Mouse (Mus musculus) forebrain, embryonic 13.5 days (tissue): Measurements from ENCODE around the gene Prickle2. TPM values are rescaled to one million over a fixed set of nuclear protein-coding genes. Genes with fewer than 3 reads are reported as not detected.

Experiments used
- ATAC-seq: fragments of 200-750 bp; cut with Nextera tagmentation; 2 replicates; pipeline ENCODE4 v1.8.0; 2017
- H3K27ac ChIP-seq: fragments of 300-500 bp; sonication (generic); 2 replicates; pipeline ENCODE4 v1.5.1; 2015; ENCODE audit warnings: inconsistent platforms, mild to moderate bottlenecking, moderate library complexity
- H3K27me3 ChIP-seq: fragments of 300-500 bp; sonication (generic); 2 replicates; pipeline ENCODE4 v1.6.1; 2015; ENCODE audit warnings: mild to moderate bottlenecking, inconsistent platforms
- H3K36me3 ChIP-seq: fragments of 300-500 bp; sonication (generic); 2 replicates; pipeline ENCODE4 v1.6.1; 2015; ENCODE audit warnings: mild to moderate bottlenecking, inconsistent platforms; ENCODE audit not compliant: poor library complexity, severe bottlenecking
- H3K4me1 ChIP-seq: fragments of 300-500 bp; sonication (generic); 2 replicates; pipeline ENCODE4 v1.6.1; 2015; ENCODE audit warnings: inconsistent platforms
- H3K4me2 ChIP-seq: fragments of 300-500 bp; sonication (generic); 2 replicates; pipeline ENCODE4 v1.6.1; 2015; ENCODE audit warnings: inconsistent platforms, mild to moderate bottlenecking, moderate library complexity
- H3K4me3 ChIP-seq: fragments of 300-500 bp; sonication (generic); 2 replicates; pipeline ENCODE4 v1.5.1; 2015; ENCODE audit warnings: mild to moderate bottlenecking, inconsistent platforms
- H3K9ac ChIP-seq: fragments of 300-500 bp; sonication (generic); 2 replicates; pipeline ENCODE4 v1.6.1; 2015; ENCODE audit warnings: mild to moderate bottlenecking, inconsistent platforms
- H3K9me3 ChIP-seq: fragments of 300-500 bp; sonication (generic); replicated peaks from 2 replicates; pipeline ENCODE4 v1.6.1; 2016; ENCODE audit warnings: inconsistent platforms
- WGBS: fragments of 180-500 bp; shearing (Covaris S2); methylation state at CpG from one replicate; pipeline ENCODE4 v1.1.7; 2015; 5-methylcytosine and 5-hydroxymethylcytosine counted together
- polyA plus RNA-seq: library from polyadenylated mRNA; unstranded; fragments of >200 nt; fragmentation: Nextera tagmentation; extraction: Ambion mirVana; gene quantifications from 2 replicates; pipeline ENCODE4 v1.2.1, GENCODE M21; 2015

Prickle2 gene
- polyA plus RNA-seq, 1 experiment from 2014 or later: 4.3 TPM

GRCm38 (mm10) chr6:92464781-92465337 is 241.1 kb downstream of the Prickle2 start:
- Histone ChIP-seq H3K4me1 (peaks cover 19% of the 10 kb centered on the region), H3K27ac (peak overlapping the region; percentile 19; the same call in 1 of the 2 replicates), H3K36me3 (no peaks in the 10 kb centered on the region), H3K9me3 (no peaks in the 10 kb centered on the region), H3K4me2 (no peak overlapping the region), H3K9ac (no peak overlapping the region), H3K4me3 (no peak overlapping the region), H3K27me3 (no peaks in the 10 kb centered on the region)
- ATAC-seq: peak; percentile 73; the same call in 1 of the 2 replicates
- 61% methylated on average over 7 of the region's 7 CpGs for WGBS

GRCm38 (mm10) chr6:92463768-92464167 is 242.2 kb downstream of the Prickle2 start:
- peaks cover 24% of the 10 kb centered on the region for H3K4me1 ChIP-seq
- H3K9ac ChIP-seq: no peak overlapping the region
- 85% methylated on average over 9 of the region's 9 CpGs for WGBS
- H3K4me2 ChIP-seq: no peak overlapping the region
- H3K4me3 ChIP-seq: no peak overlapping the region
- H3K9me3 ChIP-seq: no peaks in the 10 kb centered on the region
- no peak overlapping the region for H3K27ac ChIP-seq
- no peak for ATAC-seq
- H3K36me3 ChIP-seq: no peaks in the 10 kb centered on the region
- H3K27me3 ChIP-seq: no peaks in the 10 kb centered on the region

GRCm38 (mm10) chr6:92460750-92461149 is 245.2 kb downstream of the Prickle2 start:
- no peak overlapping the region for H3K4me2 ChIP-seq
- 43% methylated on average over 2 of the region's 2 CpGs for WGBS
- no peak overlapping the region for H3K4me3 ChIP-seq
- no peaks in the 10 kb centered on the region for H3K36me3 ChIP-seq
- H3K4me1 ChIP-seq: peaks cover 25% of the 10 kb centered on the region
- no peak overlapping the region for H3K9ac ChIP-seq
- H3K9me3 ChIP-seq: no peaks in the 10 kb centered on the region
- no peak overlapping the region for H3K27ac ChIP-seq
- H3K27me3 ChIP-seq: no peaks in the 10 kb centered on the region
- ATAC-seq: no peak

GRCm38 (mm10) chr6:92458026-92458425 is 247.9 kb downstream of the Prickle2 start:
- WGBS: 91% methylated on average over 4 of the region's 4 CpGs

GRCm38 (mm10) chr6:92451421-92451820 is 254.5 kb downstream of the Prickle2 start:
- no peaks in the 10 kb centered on the region for H3K27me3 ChIP-seq
- no peak overlapping the region for H3K4me3 ChIP-seq
- 67% methylated on average over 1 of the region's 1 CpGs for WGBS
- H3K27ac ChIP-seq: no peak overlapping the region
- no peak overlapping the region for H3K9ac ChIP-seq
- H3K4me2 ChIP-seq: no peak overlapping the region
- H3K4me1 ChIP-seq: no peaks in the 10 kb centered on the region
- H3K9me3 ChIP-seq: no peaks in the 10 kb centered on the region
- no peaks in the 10 kb centered on the region for H3K36me3 ChIP-seq
- ATAC-seq: no peak

More at GRCm38 (mm10) chr6:92458026-92458425, 247.9 kb downstream of the Prickle2 start:
- Histone ChIP-seq H3K4me3 (no peak overlapping the region), H3K9me3 (no peaks in the 10 kb centered on the region), H3K4me1 (peaks cover 14% of the 10 kb centered on the region), H3K4me2 (no peak overlapping the region), H3K36me3 (no peaks in the 10 kb centered on the region), H3K27ac (no peak overlapping the region), H3K27me3 (no peaks in the 10 kb centered on the region), H3K9ac (no peak overlapping the region)
- no peak for ATAC-seq

- no peak for ATAC-seq
- WGBS: 95% methylated on average over 1 of the region's 1 CpGs
Observed at GRCm38 (mm10) chr6:92449956-92450355, 256.0 kb downstream of the Prickle2 start.

GRCm38 (mm10) chr6:92446662-92447061 is 259.3 kb downstream of the Prickle2 start:
- no peak overlapping the region for H3K9ac ChIP-seq
- no peak overlapping the region for H3K4me2 ChIP-seq
- H3K27ac ChIP-seq: no peak overlapping the region
- no peak for ATAC-seq
- H3K27me3 ChIP-seq: no peaks in the 10 kb centered on the region
- H3K36me3 ChIP-seq: no peaks in the 10 kb centered on the region
- H3K4me3 ChIP-seq: no peak overlapping the region
- no peaks in the 10 kb centered on the region for H3K4me1 ChIP-seq
- WGBS: 74% methylated on average over 3 of the region's 3 CpGs
- H3K9me3 ChIP-seq: no peaks in the 10 kb centered on the region

More at GRCm38 (mm10) chr6:92449956-92450355, 256.0 kb downstream of the Prickle2 start:
- Histone ChIP-seq H3K4me3 (no peak overlapping the region), H3K36me3 (no peaks in the 10 kb centered on the region), H3K27ac (no peak overlapping the region), H3K4me1 (no peaks in the 10 kb centered on the region), H3K9me3 (no peaks in the 10 kb centered on the region), H3K4me2 (no peak overlapping the region), H3K9ac (no peak overlapping the region), H3K27me3 (no peaks in the 10 kb centered on the region)

GRCm38 (mm10) chr6:92441205-92441604 is 264.8 kb downstream of the Prickle2 start:
- no peaks in the 10 kb centered on the region for H3K9me3 ChIP-seq
- no peaks in the 10 kb centered on the region for H3K27me3 ChIP-seq
- H3K27ac ChIP-seq: no peak overlapping the region
- 68% methylated on average over 3 of the region's 3 CpGs for WGBS
- no peak overlapping the region for H3K4me2 ChIP-seq
- H3K36me3 ChIP-seq: no peaks in the 10 kb centered on the region
- H3K4me1 ChIP-seq: no peaks in the 10 kb centered on the region
- H3K4me3 ChIP-seq: no peak overlapping the region
- H3K9ac ChIP-seq: no peak overlapping the region
- no peak for ATAC-seq

GRCm38 (mm10) chr6:92440251-92440650 is 265.7 kb downstream of the Prickle2 start:
- Histone ChIP-seq H3K9ac (no peak overlapping the region), H3K4me2 (no peak overlapping the region), H3K4me1 (no peaks in the 10 kb centered on the region), H3K36me3 (no peaks in the 10 kb centered on the region), H3K4me3 (no peak overlapping the region), H3K9me3 (no peaks in the 10 kb centered on the region), H3K27ac (no peak overlapping the region), H3K27me3 (no peaks in the 10 kb centered on the region)
- 82% methylated on average over 3 of the region's 3 CpGs for WGBS
- no peak for ATAC-seq

GRCm38 (mm10) chr6:92432146-92432545 is 273.8 kb downstream of the Prickle2 start:
- no peaks in the 10 kb centered on the region for H3K27me3 ChIP-seq
- no peak overlapping the region for H3K4me3 ChIP-seq
- H3K36me3 ChIP-seq: no peaks in the 10 kb centered on the region
- WGBS: 93% methylated on average over 5 of the region's 5 CpGs
- H3K4me1 ChIP-seq: no peaks in the 10 kb centered on the region
- no peak overlapping the region for H3K9ac ChIP-seq
- H3K4me2 ChIP-seq: no peak overlapping the region
- H3K9me3 ChIP-seq: no peaks in the 10 kb centered on the region
- ATAC-seq: no peak
- no peak overlapping the region for H3K27ac ChIP-seq

GRCm38 (mm10) chr6:92427406-92428171 is 278.4 kb downstream of the Prickle2 start:
- Histone ChIP-seq H3K9me3 (no peaks in the 10 kb centered on the region), H3K9ac (no peak overlapping the region), H3K4me3 (no peak overlapping the region), H3K27me3 (no peaks in the 10 kb centered on the region), H3K36me3 (no peaks in the 10 kb centered on the region), H3K4me1 (no peaks in the 10 kb centered on the region), H3K27ac (no peak overlapping the region), H3K4me2 (no peak overlapping the region)
- 66% methylated on average over 7 of the region's 7 CpGs for WGBS
- no peak for ATAC-seq

- H3K36me3 ChIP-seq: 0 out of 2 replicates have a peak, but pooled peaks cover 3% of the 10 kb centered on the region
- WGBS: 84% methylated on average over 8 of the region's 8 CpGs
- H3K27ac ChIP-seq: no peak overlapping the region
- no peak overlapping the region for H3K4me3 ChIP-seq
- no peak overlapping the region for H3K9ac ChIP-seq
- H3K27me3 ChIP-seq: no peaks in the 10 kb centered on the region
- no peaks in the 10 kb centered on the region for H3K4me1 ChIP-seq
- H3K4me2 ChIP-seq: no peak overlapping the region
- H3K9me3 ChIP-seq: no peaks in the 10 kb centered on the region
- ATAC-seq: no peak
Observed at GRCm38 (mm10) chr6:92425901-92426300, 280.1 kb downstream of the Prickle2 start.
